Mouse (Mus musculus) lung, embryonic 15.5 days (tissue): ENCODE measurements around the gene Ino80e. TPM values are rescaled to one million over a fixed set of nuclear protein-coding genes. Genes with fewer than 3 reads are reported as not detected.

Source experiments
- ATAC-seq: fragments of 200-750 bp; cut with Nextera tagmentation; 2 replicates; pipeline ENCODE4 v1.8.0; 2017; ENCODE audit warnings: moderate number of reproducible peaks, borderline replicate concordance; ENCODE audit not compliant: low FRiP score, low TSS enrichment; ENCODE audit errors: extremely low read depth
- H3K27ac ChIP-seq: fragments of 300-500 bp; sonication (generic); 2 replicates; pipeline ENCODE4 v1.5.1; 2015; ENCODE audit warnings: moderate library complexity, mild to moderate bottlenecking, inconsistent platforms
- H3K27me3 ChIP-seq: fragments of 300-500 bp; sonication (generic); 2 replicates; pipeline ENCODE4 v1.6.1; 2015; ENCODE audit warnings: inconsistent platforms
- H3K36me3 ChIP-seq: fragments of 300-500 bp; sonication (generic); 2 replicates; pipeline ENCODE4 v1.6.1; 2015; ENCODE audit warnings: inconsistent platforms
- H3K4me1 ChIP-seq: fragments of 300-500 bp; sonication (generic); 2 replicates; pipeline ENCODE4 v1.6.1; 2015; ENCODE audit warnings: inconsistent platforms
- H3K4me2 ChIP-seq: fragments of 300-500 bp; sonication (generic); 2 replicates; pipeline ENCODE4 v1.6.1; 2015; ENCODE audit warnings: inconsistent platforms, mild to moderate bottlenecking, moderate library complexity
- H3K4me3 ChIP-seq: fragments of 300-500 bp; sonication (generic); 2 replicates; pipeline ENCODE4 v1.5.1; 2015; ENCODE audit warnings: mild to moderate bottlenecking, inconsistent platforms
- H3K9ac ChIP-seq: fragments of 300-500 bp; sonication (generic); 2 replicates; pipeline ENCODE4 v1.6.1; 2015; ENCODE audit warnings: inconsistent platforms
- H3K9me3 ChIP-seq: fragments of 300-500 bp; sonication (generic); 2 replicates; pipeline ENCODE4 v1.6.1; 2016; ENCODE audit warnings: inconsistent platforms
- WGBS: fragments of 180-500 bp; shearing (Covaris S2); methylation state at CpG from one replicate; pipeline ENCODE4 v1.1.7; 2015; 5-methylcytosine and 5-hydroxymethylcytosine counted together
- polyA plus RNA-seq: library from polyadenylated mRNA; unstranded; fragments of >200 nt; fragmentation: Nextera tagmentation; extraction: Ambion mirVana; gene quantifications from 2 replicates; pipeline ENCODE4 v1.2.1, GENCODE M21; 2015

Gene Ino80e
- polyA plus RNA-seq, 1 experiment from 2014 or later = 78.3 TPM

DNA sequence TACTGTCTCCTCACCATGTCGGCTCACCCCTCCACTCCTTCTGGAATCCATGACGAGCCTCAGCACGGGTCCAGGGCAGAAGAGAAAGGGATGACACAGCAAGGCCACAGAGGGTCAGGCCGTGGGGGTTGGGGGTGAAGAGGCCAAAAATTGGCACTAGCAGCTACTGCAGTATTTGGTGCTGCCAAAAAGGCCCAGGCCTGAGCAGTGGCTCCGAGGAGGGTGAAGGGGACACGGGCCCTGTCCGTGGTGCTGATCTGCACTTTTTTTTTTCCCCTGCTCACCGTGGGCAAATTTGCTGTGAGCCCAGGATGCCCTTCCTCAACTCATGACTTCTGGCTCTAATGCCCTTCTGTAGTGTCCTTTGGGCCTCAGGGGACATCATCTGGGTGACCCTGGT lies 36.8 kb downstream of the Ino80e start:
- no peaks in the 10 kb centered on the region for H3K36me3 ChIP-seq
- WGBS = 16% methylated on average over 8 of the region's 8 CpGs
- no peaks in the 10 kb centered on the region for H3K9me3 ChIP-seq
- H3K27me3 ChIP-seq = peaks cover 26% of the 10 kb centered on the region
- ATAC-seq = no peak
- H3K27ac ChIP-seq = no peak overlapping the region
- H3K4me3 ChIP-seq = no peak overlapping the region
- 0 out of 2 replicates have a peak, but pooled peaks cover 8% of the 10 kb centered on the region for H3K4me1 ChIP-seq
- H3K4me2 ChIP-seq = no peak overlapping the region
- H3K9ac ChIP-seq = no peak overlapping the region

DNA sequence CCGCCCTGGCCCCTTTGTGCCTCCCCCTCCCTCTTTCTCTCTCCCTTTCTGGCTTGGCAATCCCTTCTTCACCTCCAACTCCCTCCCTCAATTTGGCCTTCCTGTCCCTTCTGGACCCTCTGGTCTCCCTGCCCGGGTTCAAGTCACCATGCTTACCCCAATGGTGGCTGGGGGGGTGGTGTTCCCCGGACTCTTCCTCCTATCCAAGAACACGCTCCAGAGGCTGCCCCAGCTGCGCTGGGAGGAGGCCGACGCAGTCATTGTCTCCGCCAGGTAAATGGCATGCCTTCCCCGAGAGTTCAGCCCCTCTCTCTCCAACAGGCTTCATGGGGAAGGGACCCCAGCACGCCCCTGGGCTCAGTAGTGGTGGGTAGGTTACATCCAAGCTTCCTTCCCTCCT lies 38.2 kb downstream of the Ino80e start:
- H3K9me3 ChIP-seq = no peaks in the 10 kb centered on the region
- ATAC-seq = no peak
- 0 out of 2 replicates have a peak, but pooled peaks cover 8% of the 10 kb centered on the region for H3K4me1 ChIP-seq
- no peak overlapping the region for H3K4me3 ChIP-seq
- no peak overlapping the region for H3K27ac ChIP-seq
- no peak overlapping the region for H3K9ac ChIP-seq
- peaks cover 26% of the 10 kb centered on the region for H3K27me3 ChIP-seq
- WGBS = 8% methylated on average over 10 of the region's 10 CpGs
- H3K36me3 ChIP-seq = no peaks in the 10 kb centered on the region
- no peak overlapping the region for H3K4me2 ChIP-seq

DNA sequence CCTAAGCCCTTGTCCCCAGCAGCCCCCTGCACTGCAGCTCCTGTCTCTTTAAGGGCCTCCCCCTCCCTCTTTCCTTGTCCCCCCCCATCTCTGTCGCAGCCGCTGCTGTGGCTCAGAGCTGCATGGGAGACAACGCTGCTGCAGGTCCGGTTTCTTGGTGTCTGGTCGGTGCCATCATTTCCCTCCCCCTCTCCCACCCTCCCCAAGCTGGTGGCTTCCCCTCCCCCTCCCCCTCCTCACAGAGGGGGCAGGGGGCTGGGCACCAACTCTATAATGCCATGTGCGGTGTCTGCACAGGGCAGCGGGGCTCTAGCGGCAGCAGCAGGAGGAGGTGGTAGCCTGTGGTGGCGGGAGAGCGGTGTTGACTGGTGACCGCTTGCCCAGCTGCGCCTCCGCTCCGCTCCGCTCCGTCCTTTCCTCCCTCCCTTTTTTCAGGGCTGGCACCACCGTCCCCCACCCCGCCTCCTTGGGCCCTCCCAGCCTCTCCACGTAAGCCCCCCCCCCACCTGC lies 38.9 kb downstream of the Ino80e start:
- H3K4me2 ChIP-seq = peak overlapping the region; percentile 50
- peaks cover 26% of the 10 kb centered on the region for H3K27me3 ChIP-seq
- no peaks in the 10 kb centered on the region for H3K36me3 ChIP-seq
- H3K9me3 ChIP-seq = no peaks in the 10 kb centered on the region
- 0 out of 2 replicates have a peak, but pooled peaks cover 8% of the 10 kb centered on the region for H3K4me1 ChIP-seq
- no peak overlapping the region for H3K27ac ChIP-seq
- peak overlapping the region; percentile 19 for H3K4me3 ChIP-seq
- no peak overlapping the region for H3K9ac ChIP-seq
- 4% methylated on average over 12 of the region's 19 CpGs for WGBS
- no peak for ATAC-seq

DNA sequence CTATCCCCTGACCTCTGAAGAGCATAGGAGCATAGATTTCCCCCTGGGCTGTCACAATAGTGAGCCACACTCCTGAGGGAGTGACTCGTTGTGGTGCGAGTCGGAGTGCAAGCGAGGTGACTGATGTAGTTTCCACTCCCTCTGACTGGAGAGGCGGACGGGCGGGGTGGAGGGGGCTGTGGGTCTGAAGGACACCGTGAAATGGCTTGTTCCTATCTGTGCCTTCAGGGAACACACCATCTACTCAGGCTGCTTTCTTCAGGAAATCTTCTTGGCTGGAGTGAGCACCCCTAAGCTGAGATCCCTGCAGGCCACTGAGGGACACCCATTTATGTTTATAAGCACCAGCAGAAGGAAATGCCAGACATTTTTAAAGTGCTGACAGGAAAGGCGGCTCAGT lies 39.4 kb downstream of the Ino80e start:
- peak overlapping the region; percentile 50; the same call in 1 of the 2 replicates for H3K4me2 ChIP-seq
- no peaks in the 10 kb centered on the region for H3K9me3 ChIP-seq
- H3K27me3 ChIP-seq = peaks cover 26% of the 10 kb centered on the region
- 0 out of 2 replicates have a peak, but pooled peaks cover 8% of the 10 kb centered on the region for H3K4me1 ChIP-seq
- ATAC-seq = no peak
- H3K4me3 ChIP-seq = 0 out of 2 replicates have a peak overlapping the region, but pooled peaks have one; percentile 19
- H3K9ac ChIP-seq = no peak overlapping the region
- H3K27ac ChIP-seq = no peak overlapping the region
- WGBS = 11% methylated on average over 9 of the region's 9 CpGs
- no peaks in the 10 kb centered on the region for H3K36me3 ChIP-seq

DNA sequence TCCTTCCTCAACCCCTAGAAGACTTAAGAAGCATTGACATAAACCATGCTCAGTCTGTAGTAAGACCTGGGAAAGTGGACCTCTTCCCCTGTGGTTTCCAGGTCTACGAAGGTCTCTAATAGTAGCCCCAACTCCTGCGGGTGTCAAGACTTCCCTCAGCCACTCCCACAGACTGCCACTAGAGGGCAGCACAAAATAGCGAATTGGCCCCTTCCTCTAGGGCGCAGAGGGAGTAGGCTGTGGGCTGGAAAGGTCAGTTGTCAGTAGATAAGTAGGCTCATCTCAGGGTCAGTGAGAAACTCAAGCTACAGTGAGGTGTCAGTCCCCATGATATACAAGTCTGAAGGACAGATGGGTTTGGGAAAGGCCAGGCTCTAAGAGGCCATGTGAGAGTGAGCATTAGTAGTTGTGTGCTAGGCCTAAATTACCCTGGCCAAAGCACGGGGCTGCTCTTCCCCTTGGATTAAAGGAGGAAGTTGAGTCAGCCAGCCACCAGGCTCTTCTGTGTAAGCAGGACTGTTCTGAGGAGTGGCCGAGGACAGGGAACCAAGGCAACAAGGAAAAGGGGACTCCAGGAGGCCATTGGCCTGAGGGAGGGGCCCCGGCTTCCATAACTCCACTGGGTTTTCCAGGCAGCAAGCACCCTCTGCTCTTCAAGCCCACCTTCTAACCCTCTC lies 40.2 kb downstream of the Ino80e start:
- Histone ChIP-seq H3K36me3 (no peaks in the 10 kb centered on the region), H3K9ac (no peak overlapping the region), H3K9me3 (no peaks in the 10 kb centered on the region), H3K4me1 (0 out of 2 replicates have a peak, but pooled peaks cover 8% of the 10 kb centered on the region), H3K4me3 (no peak overlapping the region), H3K4me2 (no peak overlapping the region), H3K27me3 (peaks cover 26% of the 10 kb centered on the region), H3K27ac (no peak overlapping the region)
- peak; percentile 9; the same call in 1 of the 2 replicates for ATAC-seq
- 23% methylated on average over 7 of the region's 7 CpGs for WGBS

DNA sequence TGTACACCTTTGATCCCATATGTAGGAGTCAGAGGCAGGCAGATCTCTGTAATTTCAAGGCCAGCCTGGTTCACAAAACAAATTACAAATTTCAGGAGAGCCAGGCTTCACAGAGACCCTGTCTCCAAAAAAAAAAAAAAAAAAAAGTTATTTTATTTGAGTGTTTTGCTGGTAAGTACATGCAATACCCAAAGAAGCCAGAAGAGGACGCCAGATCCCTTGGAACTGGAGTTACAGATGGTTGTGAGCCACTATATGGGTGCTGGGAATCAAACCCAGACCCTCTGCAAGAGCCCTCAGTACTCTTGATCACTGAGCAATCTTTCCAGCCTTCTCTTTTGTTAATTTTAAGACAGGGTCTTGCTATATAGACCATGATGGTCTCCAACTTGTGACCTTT lies 43.4 kb downstream of the Ino80e start:
- no peak for ATAC-seq
- H3K9me3 ChIP-seq = no peaks in the 10 kb centered on the region
- no peak overlapping the region for H3K27ac ChIP-seq
- no peak overlapping the region for H3K4me3 ChIP-seq
- no peaks in the 10 kb centered on the region for H3K36me3 ChIP-seq
- H3K27me3 ChIP-seq = peaks cover 17% of the 10 kb centered on the region
- H3K4me2 ChIP-seq = no peak overlapping the region
- H3K9ac ChIP-seq = no peak overlapping the region
- WGBS = 32% methylated on average over 1 of the region's 1 CpGs
- 0 out of 2 replicates have a peak, but pooled peaks cover 10% of the 10 kb centered on the region for H3K4me1 ChIP-seq

DNA sequence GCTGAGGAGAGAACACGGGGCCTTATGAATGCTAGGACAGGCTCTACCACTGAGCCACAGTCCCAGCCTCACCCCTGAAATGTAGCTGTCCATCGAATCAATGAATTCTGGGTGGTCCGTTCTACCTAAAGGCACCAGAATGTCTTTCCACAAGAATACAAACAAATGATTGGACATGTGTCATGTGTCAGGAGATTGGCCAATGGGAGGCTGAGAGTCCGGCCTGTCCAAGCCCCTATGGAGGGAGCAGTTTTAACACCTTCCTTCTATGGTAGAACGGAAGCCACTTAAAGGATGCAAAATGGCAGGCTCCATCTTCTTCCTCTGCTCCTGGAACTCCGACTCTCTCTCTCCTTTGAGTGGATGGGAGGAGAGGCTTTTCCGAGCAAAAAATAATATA lies 44.6 kb downstream of the Ino80e start:
- no peak for ATAC-seq
- H3K4me2 ChIP-seq = no peak overlapping the region
- WGBS = 73% methylated on average over 7 of the region's 7 CpGs
- peaks cover 6% of the 10 kb centered on the region; the same call in 1 of the 2 replicates for H3K27me3 ChIP-seq
- no peak overlapping the region for H3K4me3 ChIP-seq
- H3K4me1 ChIP-seq = peaks cover 9% of the 10 kb centered on the region; the same call in 1 of the 2 replicates
- H3K9me3 ChIP-seq = no peaks in the 10 kb centered on the region
- H3K27ac ChIP-seq = no peak overlapping the region
- no peak overlapping the region for H3K9ac ChIP-seq
- H3K36me3 ChIP-seq = no peaks in the 10 kb centered on the region

DNA sequence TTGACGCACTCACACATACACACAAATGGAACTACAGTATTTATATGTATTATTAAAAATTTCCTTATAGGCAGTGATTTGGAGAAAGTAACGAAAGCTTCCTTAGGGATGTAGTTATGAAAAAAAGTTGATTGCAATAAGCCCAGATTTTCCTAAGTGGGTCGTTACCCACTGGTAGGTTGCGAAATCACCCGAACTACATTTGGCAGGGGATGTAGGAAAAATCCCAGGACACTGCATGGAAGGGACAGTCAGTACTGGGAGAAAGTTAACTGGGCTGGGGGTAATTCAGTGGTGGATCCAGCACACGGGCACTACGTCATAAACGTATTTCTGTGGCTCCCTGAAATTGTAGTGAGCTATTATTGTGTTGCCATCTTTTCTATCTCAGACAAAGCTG lies 45.7 kb downstream of the Ino80e start:
- H3K4me2 ChIP-seq = no peak overlapping the region

DNA sequence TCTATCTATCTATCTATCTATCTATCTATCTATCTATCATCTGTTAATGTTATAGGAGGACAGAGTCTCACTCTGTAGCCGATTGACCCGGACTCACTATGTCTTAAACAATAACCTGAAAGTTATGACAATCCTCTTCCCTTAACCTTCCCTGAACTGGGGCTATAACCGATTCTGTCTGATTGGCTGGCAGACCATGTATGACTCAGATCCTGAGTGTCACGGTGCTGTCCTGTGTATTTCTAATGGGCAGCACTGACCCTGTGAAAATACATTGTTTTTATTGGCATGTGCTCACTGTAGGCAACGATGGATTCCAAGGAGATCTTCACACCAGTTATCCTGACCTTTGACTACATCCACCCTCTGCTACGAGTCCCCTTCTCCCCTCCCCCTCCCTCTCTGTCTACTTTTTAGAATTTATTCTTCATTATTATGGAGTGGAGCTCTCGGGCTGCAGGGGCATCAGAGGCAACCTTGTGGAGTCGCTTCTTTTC lies 46.4 kb downstream of the Ino80e start:
- no peaks in the 10 kb centered on the region for H3K36me3 ChIP-seq
- no peak overlapping the region for H3K4me3 ChIP-seq
- 52% methylated on average over 8 of the region's 8 CpGs for WGBS
- no peak for ATAC-seq
- H3K27ac ChIP-seq = no peak overlapping the region
- H3K27me3 ChIP-seq = no peaks in the 10 kb centered on the region
- H3K9me3 ChIP-seq = no peaks in the 10 kb centered on the region
- H3K4me2 ChIP-seq = no peak overlapping the region
- H3K4me1 ChIP-seq = peaks cover 9% of the 10 kb centered on the region; the same call in 1 of the 2 replicates
- H3K9ac ChIP-seq = no peak overlapping the region

More for the DNA sequence above, 45.7 kb downstream of the Ino80e start:
- Histone ChIP-seq H3K9ac (no peak overlapping the region), H3K27ac (no peak overlapping the region), H3K4me1 (peaks cover 9% of the 10 kb centered on the region; the same call in 1 of the 2 replicates), H3K9me3 (no peaks in the 10 kb centered on the region), H3K36me3 (no peaks in the 10 kb centered on the region), H3K4me3 (no peak overlapping the region), H3K27me3 (no peaks in the 10 kb centered on the region)
- no peak for ATAC-seq
- WGBS = 70% methylated on average over 8 of the region's 8 CpGs

DNA sequence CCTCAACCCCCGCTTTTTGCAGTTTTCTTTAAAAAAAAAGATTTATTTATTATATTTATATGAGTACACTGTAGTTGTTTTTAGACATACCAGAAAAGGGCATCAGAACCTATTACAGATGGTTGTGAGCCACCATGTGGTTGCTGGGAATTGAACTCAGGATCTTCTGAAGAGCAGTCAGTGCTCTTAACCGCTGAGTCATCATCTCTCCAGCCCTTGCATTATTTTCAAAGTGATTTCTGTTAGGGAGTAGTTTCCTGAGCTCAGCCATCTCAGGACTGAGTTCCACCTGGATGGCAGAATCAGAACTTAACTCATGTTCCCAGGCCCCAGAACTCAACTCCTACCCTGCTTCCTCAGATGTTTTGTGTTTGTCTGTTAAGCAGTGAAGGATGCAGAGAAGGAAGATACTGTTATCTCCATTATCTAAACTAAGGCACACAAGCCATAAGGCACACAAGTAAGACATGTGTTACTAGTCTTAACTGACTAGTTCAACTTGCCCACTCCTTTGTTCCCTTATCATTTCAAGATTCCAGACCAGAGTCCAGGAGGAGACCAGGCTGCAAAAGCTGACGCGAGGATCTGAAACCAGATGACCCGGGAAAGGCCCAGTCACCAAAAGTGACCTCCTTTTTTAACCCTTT lies 52.3 kb downstream of the Ino80e start:
- Histone ChIP-seq H3K27ac (peak overlapping the region; percentile 70; the same call in 1 of the 2 replicates), H3K4me3 (peak overlapping the region; percentile 53; the same call in 1 of the 2 replicates), H3K36me3 (peaks cover 4% of the 10 kb centered on the region; the same call in 1 of the 2 replicates), H3K9ac (peak overlapping the region; percentile 53; the same call in 1 of the 2 replicates), H3K4me1 (peaks cover 29% of the 10 kb centered on the region), H3K27me3 (no peaks in the 10 kb centered on the region), H3K9me3 (no peaks in the 10 kb centered on the region), H3K4me2 (peak overlapping the region; percentile 84)
- 50% methylated on average over 5 of the region's 5 CpGs for WGBS
- no peak for ATAC-seq

DNA sequence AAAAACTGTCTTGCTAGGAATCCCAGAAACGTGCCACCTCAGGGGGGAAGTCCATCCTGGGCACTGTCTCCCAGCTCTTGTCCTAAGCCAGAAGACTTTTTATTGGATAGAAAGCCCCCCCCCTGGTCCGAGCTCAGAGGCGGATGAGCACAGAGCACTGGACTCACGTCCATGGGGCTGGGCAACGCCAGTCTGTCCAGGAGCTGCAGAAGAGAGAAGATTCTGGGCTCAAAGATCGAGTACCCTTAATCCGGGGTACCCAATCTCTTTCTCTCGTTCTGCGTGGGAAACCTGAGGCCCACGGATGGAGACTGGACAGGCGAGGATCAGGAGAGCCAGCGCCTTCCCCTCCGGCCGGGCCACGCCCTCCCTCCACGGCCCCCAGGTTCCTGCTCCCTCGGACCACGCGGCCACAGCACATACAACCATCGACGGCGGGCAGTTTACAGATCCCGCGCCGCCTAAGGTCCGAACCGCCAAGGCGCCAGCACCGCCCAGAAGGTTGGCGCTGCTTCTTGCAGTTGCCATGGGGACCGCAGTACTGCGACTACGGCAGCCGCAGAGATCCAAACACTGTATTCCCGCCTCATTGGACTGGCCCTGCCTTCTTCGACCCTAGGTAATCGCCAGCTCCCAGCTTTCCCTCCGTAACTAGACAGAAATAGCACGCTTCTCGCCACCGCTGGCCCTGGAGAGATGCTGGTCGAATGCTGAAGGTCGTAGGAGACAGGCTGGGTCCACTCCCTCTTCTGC lies 53.3 kb downstream of the Ino80e start:
- peak; percentile 94 for ATAC-seq
- no peaks in the 10 kb centered on the region for H3K27me3 ChIP-seq
- peak overlapping the region; percentile 70 for H3K27ac ChIP-seq
- no peaks in the 10 kb centered on the region for H3K9me3 ChIP-seq
- peak overlapping the region; percentile 84 for H3K4me2 ChIP-seq
- peaks cover 27% of the 10 kb centered on the region for H3K4me1 ChIP-seq
- peak overlapping the region; percentile 53 for H3K4me3 ChIP-seq
- under 1% methylated on average over 43 of the region's 43 CpGs for WGBS
- peaks cover 4% of the 10 kb centered on the region; the same call in 1 of the 2 replicates for H3K36me3 ChIP-seq
- peak overlapping the region; percentile 53 for H3K9ac ChIP-seq
